Mouse (Mus musculus) hindlimb bud, embryonic 11.5 days (tissue): ENCODE results near the gene Tnk1.
"Not testable (repeated sequence)": the region's sequence is repeated elsewhere in the genome, so short reads cannot be mapped to it uniquely, and the experiment has no call there.

Experiments used
- DNase-seq: peaks from one replicate; pipeline ENCODE4 v3.0.0-alpha.2; 2012; ENCODE audit warnings: low read depth, low spot score; ENCODE audit errors: extremely low spot score

Tnk1 gene

GRCm38 (mm10) chr11:69878952-69879351 lies 20.4 kb upstream of the Tnk1 start:
- DNase-seq, result no peak

GRCm38 (mm10) chr11:69878399-69878798 lies 19.9 kb upstream of the Tnk1 start:
- no peak for DNase-seq

- DNase-seq, result no peak
Observed at GRCm38 (mm10) chr11:69877878-69878277, 19.3 kb upstream of the Tnk1 start, which contains the start of gene Tmem95. TSS of gene Tmem95 (minus strand) at chr11:69878018.

- no peak for DNase-seq
Observed at GRCm38 (mm10) chr11:69876867-69877266, 18.3 kb upstream of the Tnk1 start.

DNA sequence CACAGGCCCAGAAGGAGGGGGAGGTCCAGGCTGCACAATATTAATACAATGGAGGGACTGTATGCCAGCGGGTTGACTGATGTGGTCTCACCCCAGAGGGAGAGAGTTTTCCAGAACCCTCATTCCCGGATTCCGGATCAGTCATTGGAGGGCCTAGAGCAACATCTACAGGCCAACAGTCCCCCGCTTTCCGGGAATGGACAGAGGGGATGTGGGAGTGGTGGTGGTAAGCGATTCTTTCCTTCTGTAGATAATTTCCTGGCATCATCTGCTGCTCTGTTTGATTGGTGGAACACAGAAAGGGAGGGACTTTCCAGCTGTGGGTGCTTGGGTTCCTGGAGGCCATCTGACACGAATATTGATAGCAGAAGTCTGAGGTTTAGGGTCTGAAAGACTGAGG lies 17.7 kb upstream of the Tnk1 start:
- DNase-seq, result no peak

GRCm38 (mm10) chr11:69872451-69872850 lies 13.9 kb upstream of the Tnk1 start:
- no peak for DNase-seq

DNA sequence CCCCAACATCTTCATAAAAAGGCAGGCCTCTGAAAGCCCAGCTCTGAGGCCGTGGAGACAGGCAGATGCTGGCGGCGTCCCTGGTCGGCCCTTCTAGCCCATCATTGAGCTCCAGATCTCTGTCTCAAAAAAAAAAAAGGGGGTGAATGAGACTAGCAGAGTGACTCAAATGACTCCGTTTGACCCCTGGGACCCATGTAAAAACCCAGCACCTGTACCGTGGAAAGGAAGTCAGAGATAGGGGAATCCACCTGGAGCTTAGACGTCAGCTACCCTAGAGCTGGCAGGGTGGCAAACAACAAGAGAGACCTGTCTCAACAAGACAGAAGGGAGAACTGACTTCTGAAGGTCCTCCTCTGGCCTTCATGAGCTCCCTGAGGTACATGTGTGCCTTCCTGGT lies 13.3 kb upstream of the Tnk1 start:
- no peak for DNase-seq

DNA sequence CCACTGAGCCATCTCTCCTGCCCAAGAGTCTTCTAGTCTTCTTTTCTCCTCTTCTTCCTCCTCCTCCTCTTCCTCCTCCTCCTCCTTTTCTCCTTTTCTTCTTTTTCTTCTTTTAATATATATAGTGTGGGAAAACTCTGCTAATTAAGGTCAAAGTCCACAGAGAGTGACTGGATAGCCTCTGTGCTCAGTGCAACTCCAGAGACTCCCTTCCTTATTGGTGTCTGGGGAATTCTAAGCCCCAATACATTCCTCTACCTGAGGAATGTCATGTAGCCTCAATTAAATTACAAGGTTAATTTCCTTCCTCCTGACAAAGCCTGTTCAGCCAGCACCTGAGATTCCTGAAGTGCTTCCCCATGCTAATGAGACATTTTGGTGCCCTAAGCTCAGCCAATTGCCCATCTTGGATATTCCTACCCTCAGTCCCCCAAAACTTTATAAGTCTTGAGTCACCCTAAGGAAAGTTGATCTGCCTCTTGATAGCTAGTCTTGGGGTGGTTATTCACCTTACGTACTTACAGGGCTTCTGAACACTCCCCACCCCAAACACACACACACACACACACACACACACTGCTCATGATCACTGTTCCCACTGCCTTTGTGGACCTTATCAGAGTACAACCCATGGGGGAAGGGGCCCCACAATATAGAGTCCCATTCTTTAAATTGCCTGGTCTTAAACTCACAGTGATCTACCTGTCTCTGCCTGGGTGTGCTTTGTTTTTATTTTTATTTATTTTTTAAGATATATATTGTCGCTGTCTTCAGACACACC lies 11.9 kb upstream of the Tnk1 start:
- DNase-seq, result no peak

DNA sequence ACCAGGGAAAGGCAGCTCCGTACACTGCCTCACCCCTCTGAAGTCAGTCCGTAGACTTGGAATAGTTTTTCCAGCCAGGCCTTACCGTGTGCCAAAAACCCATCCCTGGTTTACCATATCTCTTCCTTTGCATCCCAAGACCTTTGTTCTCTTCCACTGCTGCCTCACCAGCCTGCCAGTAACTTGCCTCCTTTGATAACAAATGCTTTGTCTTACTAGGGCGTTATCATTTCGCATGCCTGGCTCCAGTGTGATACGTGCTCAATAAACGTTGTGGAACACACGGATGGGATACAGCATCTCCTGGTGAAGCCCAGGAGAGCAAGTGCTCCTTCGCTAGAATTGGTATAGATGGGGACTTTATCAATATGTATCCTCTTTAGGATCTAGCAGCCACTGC lies 8.8 kb upstream of the Tnk1 start:
- DNase-seq, result no peak

DNA sequence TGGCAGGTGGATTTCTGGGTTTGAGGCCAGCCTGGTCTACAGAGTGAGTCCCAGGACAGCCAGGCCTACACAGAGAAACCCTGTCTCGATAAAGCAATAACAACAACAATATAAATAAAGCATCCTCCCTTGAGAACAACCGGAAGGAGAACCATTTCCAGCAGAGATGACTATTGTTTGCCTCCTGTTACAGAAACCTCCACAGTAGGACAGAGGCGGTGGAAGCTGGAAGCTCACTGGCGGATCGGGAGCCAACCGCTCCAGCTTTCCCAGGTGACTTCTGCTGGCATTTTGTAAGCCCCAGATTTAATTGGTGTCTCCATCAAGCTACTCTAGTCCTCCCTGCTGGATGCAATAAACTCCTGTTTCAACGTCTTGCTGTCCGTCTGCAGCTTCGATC lies 7.0 kb upstream of the Tnk1 start:
- no peak for DNase-seq

DNA sequence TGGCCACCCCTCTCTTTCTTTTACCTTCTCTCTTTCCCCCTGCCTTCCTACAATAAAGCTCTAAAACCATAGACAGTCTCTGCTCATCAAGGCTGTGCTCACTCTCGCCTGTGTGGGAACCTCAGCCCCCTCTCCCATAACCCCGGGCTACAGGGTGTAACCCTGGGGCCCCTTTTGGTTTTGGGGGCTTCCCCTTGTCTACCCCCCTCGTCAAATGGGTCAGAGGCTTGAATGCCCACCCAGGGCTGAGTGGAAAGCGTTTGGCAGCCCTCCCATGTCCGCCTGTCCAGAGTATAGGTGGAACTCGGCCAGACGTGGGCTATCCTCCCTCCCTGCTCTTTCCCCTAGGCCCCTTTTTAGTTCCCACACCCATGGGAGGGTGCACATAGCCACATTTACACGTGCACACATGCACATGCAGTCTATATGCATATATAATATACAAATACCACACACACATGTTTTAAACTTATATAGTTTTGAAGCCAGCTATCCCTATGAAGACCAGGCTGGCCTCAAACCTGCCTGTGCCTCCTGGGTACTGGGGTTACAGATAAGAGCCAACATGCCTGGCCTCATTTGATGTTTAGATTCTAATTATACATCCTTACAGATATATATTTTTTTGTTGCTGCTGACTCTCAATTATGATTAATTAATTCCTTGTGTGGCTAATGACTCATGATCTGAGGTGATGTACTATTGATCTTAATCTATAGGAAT lies 5.8 kb upstream of the Tnk1 start:
- no peak for DNase-seq

GRCm38 (mm10) chr11:69863729-69864128 lies 5.2 kb upstream of the Tnk1 start:
- not testable (repeated sequence) for DNase-seq

GRCm38 (mm10) chr11:69855347-69855746 lies 3.2 kb downstream of the Tnk1 start:
- no peak for DNase-seq

- no peak for DNase-seq
Observed at GRCm38 (mm10) chr11:69854680-69855079, 3.9 kb downstream of the Tnk1 start.

DNA sequence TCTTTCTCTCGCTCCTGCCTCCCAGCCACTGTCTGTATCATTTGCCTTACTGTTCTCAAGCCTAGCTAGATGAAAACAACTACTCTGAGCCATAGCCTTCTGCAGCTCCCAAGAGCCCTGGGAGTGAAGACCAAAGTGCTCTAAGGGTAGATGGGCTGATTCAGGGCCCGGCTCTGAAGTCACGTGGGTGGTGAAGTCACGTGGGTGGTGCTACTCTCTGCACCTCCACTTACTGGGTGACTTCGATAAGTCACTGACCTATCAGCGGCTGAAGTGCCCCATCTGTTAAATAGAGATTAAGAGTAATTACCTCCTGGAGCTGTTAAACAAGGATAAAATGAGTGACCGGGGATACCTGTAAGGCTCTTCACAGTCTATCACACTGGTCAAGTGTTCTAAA lies 4.5 kb downstream of the Tnk1 start:
- DNase-seq, result no peak

- no peak for DNase-seq
Observed at GRCm38 (mm10) chr11:69850754-69851153, 7.8 kb downstream of the Tnk1 start.

DNA sequence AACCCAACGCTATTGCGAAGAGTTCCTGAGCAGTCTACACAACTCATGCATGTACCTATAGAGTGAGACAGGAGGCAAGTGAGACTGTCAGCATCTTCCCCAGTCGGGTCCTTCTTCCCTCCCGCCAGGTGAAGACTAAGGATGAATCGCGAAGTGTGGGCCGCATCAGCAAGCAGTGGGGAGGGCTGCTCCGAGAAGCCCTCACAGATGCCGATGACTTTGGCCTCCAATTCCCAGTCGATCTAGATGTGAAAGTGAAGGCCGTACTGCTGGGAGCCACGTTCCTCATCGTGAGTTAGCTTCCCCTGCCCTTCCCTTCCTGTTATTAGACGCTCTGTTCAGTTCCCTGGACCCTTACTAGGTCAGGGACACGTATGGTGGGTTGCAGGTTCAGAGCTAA lies 8.6 kb downstream of the Tnk1 start:
- DNase-seq, result no peak

DNA sequence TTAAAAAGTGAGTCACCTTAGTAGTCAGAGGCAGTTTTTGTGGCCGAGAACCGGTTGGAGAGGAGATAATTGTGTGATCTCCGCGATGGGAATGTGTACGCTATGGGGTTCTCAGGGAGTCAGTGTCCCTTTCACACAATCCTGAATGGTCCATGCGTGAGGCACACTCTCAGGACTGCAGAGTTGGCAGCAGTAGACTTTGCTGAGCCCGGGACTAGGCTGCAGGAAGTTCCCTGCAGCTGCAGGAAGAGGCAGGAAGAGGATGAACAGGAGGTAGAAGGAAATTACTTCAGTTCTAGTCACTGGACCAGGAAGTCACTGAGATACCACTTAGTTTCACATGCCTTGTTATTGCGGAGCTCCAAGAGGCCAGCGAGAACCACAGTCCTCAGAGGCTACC lies 9.4 kb downstream of the Tnk1 start:
- DNase-seq, result no peak

GRCm38 (mm10) chr11:69848021-69848420 lies 10.5 kb downstream of the Tnk1 start:
- DNase-seq, result no peak

DNA sequence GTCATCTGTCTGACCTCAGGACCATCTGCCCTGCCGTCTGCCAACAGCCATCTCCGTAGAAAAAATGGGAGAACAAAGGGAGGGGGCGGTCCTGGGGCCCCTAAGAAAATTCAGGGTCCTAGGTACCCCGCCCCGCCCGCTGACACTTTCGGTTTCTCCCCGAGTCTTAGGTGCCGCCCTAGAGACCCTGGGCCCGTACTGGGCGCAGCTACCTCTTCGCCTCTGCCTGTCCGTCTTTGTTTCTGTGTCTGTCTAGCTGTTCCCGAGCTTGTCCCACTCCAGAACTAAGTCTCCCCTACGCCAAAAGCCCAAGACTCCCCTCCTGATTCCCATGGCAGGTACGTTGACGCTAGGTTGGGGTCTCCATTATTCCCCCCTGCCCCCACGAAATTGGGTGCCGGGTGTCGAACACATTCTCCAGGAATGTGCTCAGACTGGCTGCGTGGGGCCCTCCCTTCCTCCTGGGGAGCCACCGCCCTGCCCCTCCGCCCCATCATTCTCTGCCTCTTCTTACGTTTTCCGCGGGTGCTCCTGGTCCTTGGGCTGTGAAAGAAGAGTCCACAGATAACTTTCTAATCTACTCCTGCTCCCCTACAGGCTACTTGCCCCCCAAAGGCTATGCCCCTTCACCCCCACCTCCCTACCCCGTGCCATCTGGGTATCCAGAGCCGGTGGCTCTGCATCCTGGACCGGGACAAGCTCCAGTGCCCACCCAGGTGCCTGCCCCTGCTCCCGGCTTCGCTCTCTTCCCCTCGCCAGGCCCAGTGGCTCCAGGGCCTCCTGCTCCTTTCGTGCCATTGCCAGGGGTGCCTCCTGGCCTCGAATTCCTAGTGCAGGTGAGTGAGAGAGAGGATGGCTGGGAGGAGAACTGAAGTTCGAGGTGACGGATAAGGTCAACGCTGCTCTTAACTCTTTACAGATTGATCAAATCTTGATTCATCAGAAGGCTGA lies 11.5 kb downstream of the Tnk1 start:
- DNase-seq, result no peak

DNA sequence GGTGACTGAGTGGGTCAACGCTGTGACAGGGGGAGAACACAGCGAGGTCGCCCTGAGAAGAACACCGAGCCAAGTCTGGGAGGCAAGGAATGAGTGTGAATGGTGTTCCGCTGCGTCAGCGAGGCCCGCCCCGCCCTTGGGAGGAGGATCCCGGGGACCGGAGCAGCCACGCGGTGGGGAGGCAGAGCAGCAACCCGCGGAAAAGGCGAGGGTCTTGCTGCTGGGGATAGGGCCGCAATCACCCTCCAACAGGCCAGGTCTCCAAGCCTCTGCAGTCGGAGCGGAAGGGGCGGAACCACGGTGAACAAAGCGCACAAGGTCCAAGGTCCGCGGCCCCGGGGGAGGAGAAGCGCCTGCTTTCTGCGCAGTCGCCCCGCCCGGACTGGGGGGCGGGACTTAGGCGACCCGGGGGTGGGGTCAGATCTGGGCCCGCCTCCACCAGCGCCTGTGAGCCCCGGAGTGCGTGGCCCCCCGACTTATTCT lies 12.3 kb downstream of the Tnk1 start, which contains the start of gene Plscr3:
Plscr3 (plus strand) TSS at position 179 of the 483 bp plus-strand sequence.
- DNase-seq, result peak; percentile 70
